Mouse (Mus musculus): ENCODE data around the gene Dis3.

- TF ChIP-seq UBTF (IDR thresholded peaks at IDR 0.05; ENCODE audit: low read depth, low read length) (no peak), KAT2A (IDR thresholded peaks at IDR 0.05; ENCODE audit: insufficient replicate concordance, low read length) (no peak), POLR2A (IDR thresholded peaks at IDR 0.05; ENCODE audit: low read depth, low read length) (no peak), CTCF (conservative IDR thresholded peaks at IDR 0.05 in 1 of 2, IDR thresholded peaks at IDR 0.05 in 1 of 2; ENCODE audit: low read depth in 2 of 2, low read length in 2 of 2) (no peak), RAD21 (IDR thresholded peaks at IDR 0.05; ENCODE audit: low read depth, low read length) (no peak), MAZ (IDR thresholded peaks at IDR 0.05; ENCODE audit: low read depth, low read length) (no peak), ZNF384 (IDR thresholded peaks at IDR 0.05; ENCODE audit: low read depth, low read length) (no peak), NRF1 (IDR thresholded peaks at IDR 0.05; ENCODE audit: low read depth, low read length) (no peak), E2F4 (IDR thresholded peaks at IDR 0.05; ENCODE audit: insufficient replicate concordance, low read depth, low read length) (no peak), CHD1 (IDR thresholded peaks at IDR 0.05; ENCODE audit: low read depth, low read length) (no peak), EP300 (IDR thresholded peaks at IDR 0.05; ENCODE audit: low read length) (no peak)
Measured at GRCm38 (mm10) chr14:99135761-99136160, 36.2 kb upstream of the Dis3 start.
